Mouse (Mus musculus) adrenal gland, postnatal 4 days (tissue): ENCODE measurements around the gene Clcn6. TPM values are rescaled to one million over a fixed set of nuclear protein-coding genes. Genes with fewer than 3 reads are reported as not detected.

Experiments used
- DNase-seq, 2 experiments: peaks; one replicate each; pipeline ENCODE4 v3.0.0; 2021 to 2022; ENCODE audit warnings: low spot score in 2 of 2, mixed read lengths in 2 of 2
- total RNA-seq, 2 experiments: library from RNA; stranded (reverse); gene quantifications; 2 replicates each; pipeline ENCODE4 v1.2.3; 2021

The Clcn6 gene
- total RNA-seq, 2 experiments from 2014 or later = 21.0 to 23.6 TPM

GRCm38 (mm10) chr4:147995311-147995710, 43.3 kb downstream of the Clcn6 start:
- no peak for DNase-seq

DNA sequence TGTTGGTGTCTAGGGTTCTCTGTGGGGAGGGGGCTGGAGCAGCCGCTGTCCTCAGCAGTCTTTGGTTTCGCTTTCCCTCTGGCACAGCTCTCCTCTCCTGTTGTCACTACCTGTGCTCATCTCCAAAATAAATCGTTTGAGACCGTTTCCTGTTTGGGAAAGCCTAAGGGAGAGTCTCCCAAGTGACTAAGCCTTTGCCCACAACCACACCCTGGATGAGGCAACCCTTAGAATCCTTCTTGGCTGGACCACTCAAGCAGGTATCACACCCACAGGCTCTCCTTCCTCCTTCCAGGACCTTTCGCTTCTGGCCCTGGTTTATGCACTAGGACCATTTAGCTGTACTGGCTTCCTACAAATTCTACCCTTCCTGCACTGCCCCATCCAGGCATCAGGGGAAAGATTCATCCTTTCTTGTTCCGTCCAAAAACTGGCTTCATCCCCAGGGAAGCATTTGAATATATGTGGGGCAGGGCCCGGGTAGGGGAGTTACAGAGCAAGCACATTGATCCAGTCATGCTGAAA, 45.0 kb downstream of the Clcn6 start:
- no peak for DNase-seq

DNA sequence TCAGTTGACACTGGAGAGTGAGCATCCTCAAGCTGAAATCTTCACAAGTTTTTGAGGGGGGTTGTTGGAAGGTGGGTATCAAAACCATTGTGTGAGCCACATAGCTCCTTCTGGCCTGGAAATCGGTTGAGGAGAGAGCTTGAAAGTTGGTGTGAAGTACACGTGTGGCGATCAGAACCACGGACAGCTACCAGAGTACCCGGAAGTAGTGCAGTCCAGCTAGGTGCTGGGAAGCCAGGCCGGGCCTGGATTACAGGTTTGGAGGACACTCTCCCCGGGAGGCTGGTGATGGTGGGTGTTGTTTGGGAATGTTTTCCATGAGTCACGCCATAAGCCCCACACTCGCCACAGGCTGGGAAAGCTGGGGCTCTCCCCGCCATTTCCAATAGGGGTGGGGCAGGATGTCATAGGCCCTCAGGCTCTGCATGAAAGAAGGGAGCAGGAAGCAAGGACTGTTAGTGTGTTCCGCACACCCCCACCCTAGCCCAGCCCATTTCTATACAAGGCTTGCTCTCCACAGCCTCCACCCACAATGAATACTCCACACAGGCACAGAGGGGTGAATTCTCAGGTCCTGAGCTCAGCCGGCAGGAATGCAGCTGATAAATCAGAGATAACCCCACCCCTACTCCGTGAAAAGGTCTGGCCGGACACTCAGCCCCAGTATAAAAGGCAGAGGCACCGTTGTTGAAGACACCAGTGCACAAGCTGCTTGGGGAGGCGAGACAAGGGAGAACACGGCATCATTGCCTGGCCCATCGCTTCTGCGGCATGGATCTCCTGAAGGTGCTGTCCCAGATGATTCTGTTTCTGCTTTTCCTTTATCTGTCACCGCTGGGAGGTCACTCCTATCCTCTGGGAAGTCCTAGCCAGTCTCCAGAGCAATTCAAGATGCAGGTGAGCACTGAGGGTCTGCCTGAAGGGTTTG, 53.2 kb downstream of the Clcn6 start, which contains the start of gene Nppb:
Nppb (plus strand) TSS at position 584 of the 928 bp plus-strand sequence.
- DNase-seq = peak in 1 of 2 experiments; percentile 20

- no peak for DNase-seq
Measured at GRCm38 (mm10) chr4:147979441-147979860, 59.2 kb downstream of the Clcn6 start.

DNA sequence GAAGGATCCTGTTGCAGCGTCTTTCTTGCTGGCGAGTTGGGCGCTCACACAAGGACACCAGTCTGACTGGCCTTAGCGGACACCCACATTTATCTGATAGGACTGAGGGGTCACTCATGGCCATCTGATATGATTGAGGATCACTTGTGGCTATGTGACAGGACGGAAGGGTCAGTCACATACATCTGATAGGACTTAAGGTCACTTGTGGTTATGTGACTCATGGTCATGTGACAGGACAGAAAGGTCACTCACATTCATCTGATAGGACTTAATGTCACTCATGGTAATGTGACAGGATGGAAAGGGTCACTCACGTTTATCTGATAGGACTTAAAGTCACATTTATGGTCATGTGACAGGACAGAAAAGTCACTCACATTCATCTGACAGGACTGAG, 60.2 kb downstream of the Clcn6 start:
- DNase-seq = no peak

- DNase-seq = no peak
Measured at GRCm38 (mm10) chr4:147977726-147978125, 60.9 kb downstream of the Clcn6 start.

DNA sequence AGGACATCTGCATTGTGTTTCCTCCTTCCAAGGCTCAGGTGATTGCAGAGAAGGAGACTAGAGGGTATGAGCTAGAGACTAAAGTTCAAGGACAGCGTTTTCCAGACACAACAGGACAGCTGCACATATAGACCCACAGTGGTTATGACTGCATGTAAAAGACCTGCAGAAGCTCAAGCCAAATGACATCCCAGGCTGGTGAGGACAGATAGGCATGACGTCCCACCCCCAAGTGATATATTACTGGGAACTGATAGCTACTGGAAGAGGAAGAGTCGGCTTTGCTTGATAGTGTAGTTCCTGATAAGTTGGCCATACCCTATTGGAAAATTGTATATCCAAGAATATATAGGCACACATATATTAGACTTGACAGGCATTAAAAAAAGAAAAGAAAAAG, 62.4 kb downstream of the Clcn6 start:
- DNase-seq = no peak

- DNase-seq = no peak
Measured at GRCm38 (mm10) chr4:147969337-147969736, 69.3 kb downstream of the Clcn6 start.

DNA sequence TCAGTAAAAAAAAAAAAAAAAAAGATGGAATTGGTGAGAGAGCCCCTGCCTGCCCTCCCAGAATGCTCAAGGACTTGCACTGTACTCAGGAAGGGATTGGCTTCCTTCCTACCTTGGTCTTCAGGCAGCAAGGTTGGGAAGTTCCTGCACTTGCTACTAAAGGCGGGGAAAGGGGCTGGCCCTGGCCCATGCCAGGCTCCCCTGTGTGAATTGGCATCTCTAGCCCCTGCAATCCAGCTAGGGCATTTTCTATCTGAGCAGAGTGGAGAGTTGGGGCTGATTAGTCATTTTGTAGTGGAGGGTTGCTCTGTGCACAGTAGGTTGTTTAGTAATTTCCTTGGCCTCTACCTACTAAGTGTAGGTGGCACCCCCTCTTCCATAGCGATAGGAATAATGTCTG, 69.8 kb downstream of the Clcn6 start:
- DNase-seq = no peak

DNA sequence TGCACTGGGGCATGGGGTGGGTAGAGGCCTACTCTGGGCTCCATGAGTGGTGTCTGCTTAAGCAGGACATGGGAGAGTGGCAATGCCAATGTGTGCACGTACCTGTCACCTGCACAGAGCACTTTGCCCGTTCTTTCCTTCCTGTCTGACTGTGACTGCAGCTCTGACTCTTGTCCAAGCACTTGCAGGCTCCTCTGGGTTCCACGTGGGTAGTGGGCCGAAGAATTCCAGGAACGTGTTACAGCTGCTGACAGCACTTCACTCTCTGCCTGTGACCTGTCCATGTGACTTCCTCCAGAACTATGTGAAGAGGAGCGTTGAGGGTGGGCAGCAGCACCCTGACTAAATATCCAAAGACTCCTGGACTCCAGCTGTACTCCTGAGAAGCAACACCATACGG, 72.9 kb downstream of the Clcn6 start:
- no peak for DNase-seq

DNA sequence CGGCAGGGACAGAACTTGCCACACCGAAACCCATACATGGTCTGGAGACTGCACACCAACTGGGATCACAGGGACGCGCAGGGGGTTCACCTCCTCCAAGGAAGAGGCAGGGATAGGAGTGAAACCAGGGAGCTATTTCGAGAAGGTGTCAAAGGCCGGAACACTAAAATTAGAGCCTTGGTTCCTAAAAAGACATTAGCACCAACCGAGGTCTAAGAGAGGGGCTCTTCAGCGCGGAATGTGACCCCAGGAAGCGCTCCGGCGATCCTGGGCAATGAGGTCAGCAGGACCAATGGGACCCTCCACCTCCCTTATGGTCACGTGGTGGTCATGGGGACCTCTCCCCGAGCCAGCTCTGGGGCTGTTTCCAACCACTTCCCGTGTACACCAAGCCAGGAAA, 75.0 kb downstream of the Clcn6 start:
- no peak for DNase-seq

- no peak for DNase-seq
Measured at GRCm38 (mm10) chr4:147962781-147963180, 75.8 kb downstream of the Clcn6 start.

DNA sequence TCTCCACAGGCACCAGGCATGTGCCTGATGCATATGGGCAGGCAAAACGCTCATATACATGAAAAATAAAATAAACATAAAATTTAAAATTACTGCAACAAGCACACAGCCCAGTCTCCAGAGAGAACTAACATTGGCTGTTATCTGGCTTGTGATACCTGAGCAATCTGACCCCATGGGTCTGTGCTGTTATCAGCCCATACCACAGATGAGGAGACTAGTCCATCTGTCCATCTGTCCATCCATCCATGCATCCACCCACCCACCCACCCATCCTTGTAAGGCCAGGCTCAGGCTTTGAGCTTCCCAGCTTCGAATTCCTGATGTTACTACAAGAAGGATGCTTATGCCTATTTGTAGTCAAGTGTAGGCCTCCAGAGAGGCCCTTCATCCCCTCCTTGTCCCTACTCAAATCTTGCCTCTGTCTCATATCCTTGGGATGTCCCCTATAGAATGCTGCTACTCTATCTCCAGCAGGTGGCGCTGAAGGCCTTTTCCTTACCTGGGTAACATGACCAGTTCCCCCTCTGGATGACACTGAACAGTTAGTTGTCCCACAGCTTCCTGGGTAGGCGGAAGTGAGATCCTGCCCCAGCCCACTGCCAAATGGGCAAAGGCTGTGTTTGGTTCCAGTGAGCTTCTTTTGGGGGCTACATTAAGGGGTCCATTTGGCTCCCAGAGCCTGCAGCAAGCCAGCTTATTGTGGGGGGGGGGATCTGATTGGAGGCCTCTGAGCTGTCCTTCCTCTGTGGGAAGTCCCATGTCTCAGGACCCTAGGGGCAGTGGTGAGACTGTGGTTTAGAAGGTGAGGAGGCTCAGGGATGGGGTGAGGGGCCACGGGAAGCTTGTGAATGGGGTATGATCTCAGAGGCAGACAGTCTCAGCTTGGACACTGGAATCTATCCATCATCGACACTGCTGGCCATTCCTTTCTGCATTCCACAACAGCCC, 78.5 kb downstream of the Clcn6 start:
- peak in 1 of 2 experiments; percentile 55 for DNase-seq

DNA sequence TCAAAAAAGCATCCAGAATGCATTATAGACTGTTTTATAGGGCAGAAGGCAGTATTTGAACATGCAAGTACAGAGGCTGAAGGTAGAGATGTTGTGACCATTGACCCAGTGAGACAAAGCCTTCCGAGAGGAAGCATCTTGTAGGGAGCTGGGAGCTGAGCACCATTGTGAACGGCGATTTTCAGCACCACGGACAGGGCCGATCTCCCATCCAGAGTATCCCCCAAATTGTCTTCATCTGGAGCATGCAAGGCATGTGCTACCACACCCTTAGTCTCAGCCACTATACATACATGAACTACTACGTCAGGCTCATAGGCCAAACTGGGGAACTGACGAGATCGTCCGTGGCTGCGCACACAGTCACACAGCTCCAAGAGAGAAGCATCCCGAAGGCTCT, 81.5 kb downstream of the Clcn6 start:
- no peak for DNase-seq

Other genes with a start within 250 kb of the Clcn6 start
- gene Zfp984, start 229.0 kb downstream of the Clcn6 start, total RNA-seq = 1 to 10 TPM; 7.1 to 7.5 TPM
- gene Zfp933, start 190.5 kb downstream of the Clcn6 start, total RNA-seq = 10 to 100 TPM; 29.6 to 29.9 TPM
- gene Miip, start 170.0 kb downstream of the Clcn6 start, total RNA-seq = 10 to 100 TPM; 40.8 to 42.6 TPM
- gene Fv1, start 169.8 kb downstream of the Clcn6 start, total RNA-seq = 1 to 10 TPM; 7.6 to 8.2 TPM
- gene Mfn2, start 134.1 kb downstream of the Clcn6 start, total RNA-seq = 100 to 1,000 TPM; 140 to 144 TPM
- gene Plod1, start 102.1 kb downstream of the Clcn6 start, total RNA-seq = 10 to 100 TPM; 39.5 to 46.6 TPM
- 10 to 100 TPM; 52.3 to 53.8 TPM for gene 2510039O18Rik, start 97.9 kb downstream of the Clcn6 start, total RNA-seq
- under 1 TPM; 0.39 to 0.56 TPM for gene Nppb, start 53.0 kb downstream of the Clcn6 start, total RNA-seq
- gene Nppa, start 38.1 kb downstream of the Clcn6 start, total RNA-seq = not detected
- gene Mthfr, start 256 bp upstream of the Clcn6 start, total RNA-seq = 10 to 100 TPM; 47.0 to 56.6 TPM
- gene Agtrap, start 49.2 kb upstream of the Clcn6 start, total RNA-seq = 10 to 100 TPM; 77.6 to 83.7 TPM
- 10 to 100 TPM; 24.0 to 24.6 TPM for gene Mad2l2, start 91.6 kb upstream of the Clcn6 start, total RNA-seq
- gene Draxin, start 91.9 kb upstream of the Clcn6 start, total RNA-seq = 1 to 10 TPM in 1 of 2 experiments, under 1 TPM in 1; 0.42 to 1.0 TPM
- gene Fbxo6, start 113.3 kb upstream of the Clcn6 start, total RNA-seq = 10 to 100 TPM; 28.2 to 32.8 TPM
- 10 to 100 TPM; 13.9 to 15.0 TPM for gene Fbxo44, start 121.7 kb upstream of the Clcn6 start, total RNA-seq
- 1 to 10 TPM; 2.7 to 2.8 TPM for gene Fbxo2, start 121.8 kb upstream of the Clcn6 start, total RNA-seq
- 1 to 10 TPM in 1 of 2 experiments, under 1 TPM in 1; 0.95 to 1.2 TPM for gene Disp3, start 249.1 kb upstream of the Clcn6 start, total RNA-seq